Mouse (Mus musculus) CH12.LX (cell line): ENCODE measurements around the gene Catip.
A peak's percentile ranks its signal among the peaks of the same experiment; 100 is the strongest.

ENCODE experiments used
- CTCF ChIP-seq, 2 experiments: IDR thresholded peaks in 1 of 2; conservative IDR thresholded peaks in 1 of 2; 2 replicates each; pipeline ENCODE4 v1.5.1; 2011 to 2012; ENCODE audit warnings: low read depth in 2 of 2, low read length in 2 of 2, improper control_type of control experiment in 1 of 2, inconsistent platforms in 1 of 2, mild to moderate bottlenecking in 1 of 2, moderate library complexity in 1 of 2
- EP300 ChIP-seq: IDR thresholded peaks from 2 replicates; pipeline ENCODE4 v1.6.1; 2011; ENCODE audit warnings: low read length, improper control_type of control experiment
- MAX ChIP-seq: IDR thresholded peaks from 2 replicates; pipeline ENCODE4 v1.6.1; 2011; ENCODE audit warnings: low read length, improper control_type of control experiment
- MAZ ChIP-seq: IDR thresholded peaks from 2 replicates; pipeline ENCODE4 v1.6.1; 2012; ENCODE audit warnings: low read depth, mild to moderate bottlenecking, inconsistent platforms, low read length, improper control_type of control experiment, moderate library complexity
- MEF2A ChIP-seq: IDR thresholded peaks from 2 replicates; pipeline ENCODE4 v1.6.1; 2014; ENCODE audit warnings: low read depth, mild to moderate bottlenecking, inconsistent platforms, low read length, improper control_type of control experiment, borderline replicate concordance
- MXI1 ChIP-seq: IDR thresholded peaks from 2 replicates; pipeline ENCODE4 v1.6.1; 2011; ENCODE audit warnings: mild to moderate bottlenecking, low read depth, low read length, improper control_type of control experiment
- MYC ChIP-seq: IDR thresholded peaks from 2 replicates; pipeline ENCODE4 v1.6.1; 2011; ENCODE audit warnings: low read depth, mild to moderate bottlenecking, improper control_type of control experiment, low read length
- NELFE ChIP-seq: IDR thresholded peaks from 2 replicates; pipeline ENCODE4 v1.6.1; 2011; ENCODE audit warnings: low read depth, low read length, improper control_type of control experiment
- NRF1 ChIP-seq: IDR thresholded peaks from 2 replicates; pipeline ENCODE4 v1.6.1; 2014; ENCODE audit warnings: low read depth, mild to moderate bottlenecking, inconsistent platforms, low read length, improper control_type of control experiment, moderate library complexity
- POLR2A ChIP-seq: IDR thresholded peaks from 2 replicates; pipeline ENCODE4 v1.6.1; 2011; ENCODE audit warnings: low read depth, mild to moderate bottlenecking, improper control_type of control experiment, low read length
- TCF12 ChIP-seq: IDR thresholded peaks from 2 replicates; pipeline ENCODE4 v1.6.1; 2014; ENCODE audit warnings: low read depth, mild to moderate bottlenecking, inconsistent platforms, low read length, improper control_type of control experiment
- UBTF ChIP-seq: IDR thresholded peaks from 2 replicates; pipeline ENCODE4 v1.6.1; 2012; ENCODE audit warnings: low read depth, mild to moderate bottlenecking, inconsistent platforms, low read length, improper control_type of control experiment, moderate library complexity
- USF1 ChIP-seq: IDR thresholded peaks from 2 replicates; pipeline ENCODE4 v1.6.1; 2014; ENCODE audit warnings: low read depth, mild to moderate bottlenecking, inconsistent platforms, low read length, improper control_type of control experiment
- ZC3H11A ChIP-seq: IDR thresholded peaks from 2 replicates; pipeline ENCODE4 v1.6.1; 2012; ENCODE audit warnings: low read depth, mild to moderate bottlenecking, inconsistent platforms, low read length, improper control_type of control experiment

GRCm38 (mm10) chr1:74343161-74343560, 18.7 kb upstream of the Catip start:
- TF ChIP-seq POLR2A (0 out of 2 replicates have a peak, but pooled peaks have one; percentile 5), NELFE (no peak), MYC (no peak), USF1 (no peak), EP300 (no peak; the same call in 1 of the 2 replicates), MXI1 (no peak), MAX (no peak), NRF1 (no peak), UBTF (no peak), CTCF (conservative IDR thresholded peaks at IDR 0.05 in 1 of 2, IDR thresholded peaks at IDR 0.05 in 1 of 2; ENCODE audit: low read depth in 2 of 2, low read length in 2 of 2) (no peak), MAZ (no peak), MEF2A (no peak), TCF12 (no peak), ZC3H11A (no peak)
